Mouse (Mus musculus) bone marrow, adult 2 months (tissue): ENCODE results near the gene 1700001C19Rik.

Source experiments
- CTCF ChIP-seq: fragments of 200-500 bp; IDR thresholded peaks from 2 replicates; pipeline ENCODE4 v1.5.1; 2011; ENCODE audit warnings: low read length, control low read depth; ENCODE audit not compliant: control insufficient read depth, insufficient read depth
- POLR2A ChIP-seq: fragments of 200-500 bp; IDR thresholded peaks from 2 replicates; pipeline ENCODE4 v1.6.1; 2011; ENCODE audit warnings: low read depth, mild to moderate bottlenecking, control low read depth, low read length, borderline replicate concordance; ENCODE audit not compliant: control insufficient read depth

GRCm38 (mm10) chr17:47459341-47459919 lies 22.3 kb upstream of the 1700001C19Rik start:
- TF ChIP-seq CTCF = no peak
- TF ChIP-seq POLR2A = no peak
